Mouse (Mus musculus) erythroblast, embryonic 14.5 days (primary cell): Measurements from ENCODE around the gene Kcns1.

Source experiments
- GATA1 ChIP-seq: IDR thresholded peaks from 2 replicates; pipeline ENCODE4 v1.6.1; 2012; ENCODE audit warnings: low read length, inconsistent platforms, mixed read lengths
- TAL1 ChIP-seq: IDR thresholded peaks from 3 replicates; pipeline ENCODE4 v1.6.1; 2012; ENCODE audit warnings: low read length, inconsistent platforms, mixed read lengths

GRCm38 (mm10) chr2:164150086-164150760, 20.7 kb downstream of the Kcns1 start:
- no peak for TF ChIP-seq GATA1
- no peak for TF ChIP-seq TAL1
